Mouse (Mus musculus) heart, postnatal 25 days (tissue): Measurements from ENCODE around the gene Fat2. TPM values are rescaled to one million over a fixed set of nuclear protein-coding genes. Genes with fewer than 3 reads are reported as not detected.
A peak's percentile ranks its signal among the peaks of the same experiment; 100 is the strongest.

Experiments
- DNase-seq: peaks from one replicate; pipeline ENCODE4 v3.0.0; 2022; ENCODE audit warnings: low spot score
- intact Hi-C: fragments of 180-260 bp; cut with DNase I; formaldehyde crosslinking; loops from one replicate; pipeline ENCODE4 v1.15.1; 2025
- total RNA-seq, 2 experiments: library from RNA; stranded (reverse); gene quantifications; 2 replicates each; pipeline ENCODE4 v1.2.3; 2021

Gene Fat2
- total RNA-seq, 2 experiments from 2014 or later: 0.08 TPM; not detected in 1

- intact Hi-C loops: loop anchor here (5.0 kb wide), 1 partner anchor 126 kb away; no protein-coding TSS in a partner anchor
- no peak for DNase-seq
Measured at GRCm38 (mm10) chr11:55261105-55261504, 75.3 kb downstream of the Fat2 start.

- intact Hi-C loops: no loop called here
- DNase-seq: no peak
Measured at GRCm38 (mm10) chr11:55253391-55253790, 83.0 kb downstream of the Fat2 start.

GRCm38 (mm10) chr11:55250527-55250926 is 85.8 kb downstream of the Fat2 start:
- no peak for DNase-seq
- intact Hi-C loops: no loop called here

- intact Hi-C loops: no loop called here
- peak; percentile 52 for DNase-seq
Measured at GRCm38 (mm10) chr11:55240556-55240955, 95.8 kb downstream of the Fat2 start.

- no peak for DNase-seq
Measured at GRCm38 (mm10) chr11:55239496-55239895, 96.9 kb downstream of the Fat2 start.

GRCm38 (mm10) chr11:55236815-55237214 is 99.5 kb downstream of the Fat2 start:
- intact Hi-C loops: loop anchor here (5.0 kb wide), 1 partner anchor 35 kb away; the partner anchor contains the start of gene Slc36a1
- DNase-seq: no peak

More at GRCm38 (mm10) chr11:55239496-55239895, 96.9 kb downstream of the Fat2 start:
- intact Hi-C loops: loop anchor here (5.0 kb wide), 1 partner anchor 37 kb away; the partner anchor contains the start of gene Slc36a1

- intact Hi-C loops: loop anchor here (5.0 kb wide), 1 partner anchor 32 kb away; the partner anchor contains the start of gene Slc36a1
Measured at GRCm38 (mm10) chr11:55234791-55235190, 101.6 kb downstream of the Fat2 start.

GRCm38 (mm10) chr11:55234288-55234687 is 102.1 kb downstream of the Fat2 start:
- intact Hi-C loops: no loop called here
- DNase-seq: no peak

More at GRCm38 (mm10) chr11:55234791-55235190, 101.6 kb downstream of the Fat2 start:
- DNase-seq: no peak

GRCm38 (mm10) chr11:55231034-55231433 is 105.3 kb downstream of the Fat2 start:
- intact Hi-C loops: no loop called here
- DNase-seq: no peak

- no peak for DNase-seq
- intact Hi-C loops: no loop called here
Measured at GRCm38 (mm10) chr11:55221306-55221705, 115.1 kb downstream of the Fat2 start.

GRCm38 (mm10) chr11:55218473-55218872 is 117.9 kb downstream of the Fat2 start:
- no peak for DNase-seq
- intact Hi-C loops: no loop called here

GRCm38 (mm10) chr11:55217880-55218279 is 118.5 kb downstream of the Fat2 start:
- no peak for DNase-seq
- intact Hi-C loops: no loop called here

GRCm38 (mm10) chr11:55217418-55217817 is 118.9 kb downstream of the Fat2 start:
- intact Hi-C loops: no loop called here
- DNase-seq: no peak

- DNase-seq: no peak
Measured at GRCm38 (mm10) chr11:55216830-55217229, 119.5 kb downstream of the Fat2 start.

GRCm38 (mm10) chr11:55216061-55216460 is 120.3 kb downstream of the Fat2 start:
- DNase-seq: no peak
- intact Hi-C loops: no loop called here

More at GRCm38 (mm10) chr11:55216830-55217229, 119.5 kb downstream of the Fat2 start:
- intact Hi-C loops: no loop called here

- intact Hi-C loops: no loop called here
- no peak for DNase-seq
Measured at GRCm38 (mm10) chr11:55214978-55215377, 121.4 kb downstream of the Fat2 start.

GRCm38 (mm10) chr11:55214161-55214560 is 122.2 kb downstream of the Fat2 start:
- DNase-seq: no peak
- intact Hi-C loops: no loop called here

GRCm38 (mm10) chr11:55213518-55213917 is 122.8 kb downstream of the Fat2 start:
- intact Hi-C loops: no loop called here
- no peak for DNase-seq

GRCm38 (mm10) chr11:55209626-55210353 is 126.6 kb downstream of the Fat2 start:
- DNase-seq: no peak
- intact Hi-C loops: no loop called here

GRCm38 (mm10) chr11:55209032-55209431 is 127.3 kb downstream of the Fat2 start:
- intact Hi-C loops: no loop called here

GRCm38 (mm10) chr11:55208001-55208690 is 128.2 kb downstream of the Fat2 start:
- intact Hi-C loops: no loop called here

More at GRCm38 (mm10) chr11:55209032-55209431, 127.3 kb downstream of the Fat2 start:
- no peak for DNase-seq

More at GRCm38 (mm10) chr11:55208001-55208690, 128.2 kb downstream of the Fat2 start:
- DNase-seq: no peak
